Mouse (Mus musculus): ENCODE measurements around the gene Phxr2. TPM values are rescaled to one million over a fixed set of nuclear protein-coding genes. Genes with fewer than 3 reads are reported as not detected.

Gene Phxr2
- total RNA-seq, 2 experiments from 2014 or later = not detected

DNA sequence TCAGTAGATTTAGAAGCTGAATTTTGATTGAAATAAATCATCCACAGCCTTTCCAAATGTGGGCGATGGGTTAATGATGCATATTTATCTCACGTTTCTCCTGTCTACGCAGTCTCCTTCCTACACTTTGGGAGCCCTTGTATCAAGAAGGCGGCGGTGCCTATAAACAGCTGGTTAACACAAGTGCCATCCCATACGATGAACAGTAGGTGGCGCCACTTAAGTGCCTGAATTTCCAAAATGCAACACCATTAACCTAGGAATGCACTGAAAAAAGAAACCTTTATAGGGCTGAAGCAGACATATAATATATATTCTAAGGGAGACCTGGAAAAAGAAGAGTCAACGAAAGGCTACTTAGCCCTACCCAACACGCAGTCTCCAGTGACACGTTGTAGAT, 28.8 kb downstream of the Phxr2 start:
- no peak for DNase-seq (ENCODE audit: low spot score in 2 of 2)

- no peak for DNase-seq (ENCODE audit: low spot score in 2 of 2)
Measured at GRCm38 (mm10) chr10:99095114-99095513, 31.0 kb downstream of the Phxr2 start.

- DNase-seq (ENCODE audit: low spot score in 2 of 2) = no peak
Measured at GRCm38 (mm10) chr10:99093364-99093763, 32.8 kb downstream of the Phxr2 start.

- DNase-seq (ENCODE audit: low spot score in 2 of 2) = no peak
Measured at GRCm38 (mm10) chr10:99089906-99090305, 36.2 kb downstream of the Phxr2 start.

DNA sequence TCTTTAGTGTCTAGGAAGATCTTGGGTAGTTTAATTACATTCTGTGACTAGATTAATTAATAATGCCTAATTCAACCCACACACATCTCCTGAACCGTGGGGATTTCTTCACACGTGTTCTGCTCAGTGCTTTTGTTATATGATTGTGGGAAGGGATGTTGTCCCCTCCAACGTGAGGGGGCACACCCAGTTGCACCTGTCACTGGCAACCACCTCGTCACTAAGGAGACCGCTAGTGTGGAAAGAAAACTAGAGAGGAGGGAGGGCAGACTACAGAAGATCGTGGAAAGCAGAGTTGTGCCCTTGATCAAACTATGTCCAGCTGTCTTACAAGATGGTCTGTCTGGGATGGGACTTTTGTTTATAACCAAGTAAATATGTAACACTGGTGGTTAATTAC, 40.1 kb downstream of the Phxr2 start:
- DNase-seq (ENCODE audit: low spot score in 2 of 2) = no peak

DNA sequence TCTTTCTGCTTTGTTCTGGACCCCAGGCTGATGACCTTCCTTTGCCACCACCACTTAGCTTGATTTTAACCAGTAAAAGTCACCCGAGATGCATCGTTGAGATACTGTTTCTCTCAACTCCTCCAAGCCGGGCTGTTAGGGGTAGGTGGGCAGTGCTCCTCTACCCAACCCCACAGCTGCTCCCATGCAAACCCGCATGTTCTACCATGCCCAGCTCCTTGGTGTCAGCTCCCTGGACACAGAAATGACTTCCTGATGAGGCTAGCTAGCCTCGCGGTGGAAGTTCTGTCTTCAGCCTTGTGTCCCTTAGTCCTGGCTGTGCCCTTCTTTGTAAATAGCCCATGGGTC, 40.9 kb downstream of the Phxr2 start:
- no peak for DNase-seq (ENCODE audit: low spot score in 2 of 2)

- peak; percentile 80 to 87 for DNase-seq (ENCODE audit: low spot score in 2 of 2)
Measured at GRCm38 (mm10) chr10:99084397-99085239, 41.5 kb downstream of the Phxr2 start.

DNA sequence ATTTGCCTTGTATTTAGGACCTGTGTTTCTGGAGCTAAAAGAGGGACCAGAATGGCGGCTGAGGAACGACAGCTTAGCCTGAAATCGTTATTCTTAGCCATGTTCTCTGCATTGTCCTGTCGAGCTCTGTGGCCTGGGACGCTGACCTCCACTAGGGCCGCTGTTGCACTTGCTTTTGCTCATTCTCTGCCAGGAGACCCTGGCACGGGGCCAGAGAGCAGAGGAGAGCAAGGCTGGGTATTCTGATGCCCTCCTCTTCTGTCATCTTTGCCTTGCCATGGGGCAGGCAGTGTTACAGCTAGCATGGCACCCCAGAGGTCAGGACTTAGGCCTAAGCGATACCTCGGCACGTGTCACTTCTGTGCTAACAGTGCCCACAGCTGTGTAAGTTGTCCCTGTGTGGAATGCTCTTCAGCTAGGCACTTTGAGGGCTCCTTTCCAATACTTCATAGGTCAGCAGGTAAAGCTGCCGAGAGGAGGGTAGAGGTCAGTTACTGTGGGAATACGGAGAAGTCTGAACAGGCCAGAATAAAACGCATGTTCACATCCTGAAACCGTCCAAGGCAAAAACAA, 42.6 kb downstream of the Phxr2 start:
- DNase-seq (ENCODE audit: low spot score in 2 of 2) = peak in 1 of 2 experiments; percentile 29

DNA sequence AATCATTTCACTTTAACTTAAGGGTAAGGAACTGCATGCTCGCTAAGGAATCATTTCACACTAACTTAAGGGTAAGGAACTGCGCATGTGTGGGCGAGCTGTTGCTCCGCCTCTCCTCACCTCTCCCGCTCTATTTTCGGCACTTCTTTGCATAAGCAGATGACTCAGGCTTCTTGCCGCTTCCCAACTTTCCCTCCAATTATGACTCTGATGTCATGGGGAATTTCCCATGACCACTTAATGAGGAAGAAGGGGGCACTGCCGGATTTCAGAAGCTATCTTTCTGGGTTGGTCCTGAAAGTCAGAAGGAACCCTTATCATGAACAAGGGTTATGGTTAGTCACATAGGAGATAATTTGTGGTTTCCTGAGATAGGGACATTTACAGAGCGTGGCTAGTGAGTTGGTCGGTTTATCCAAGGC, 44.5 kb downstream of the Phxr2 start:
- DNase-seq (ENCODE audit: low spot score in 2 of 2) = no peak

GRCm38 (mm10) chr10:99078621-99079020, 47.5 kb downstream of the Phxr2 start:
- DNase-seq (ENCODE audit: low spot score in 2 of 2) = no peak

DNA sequence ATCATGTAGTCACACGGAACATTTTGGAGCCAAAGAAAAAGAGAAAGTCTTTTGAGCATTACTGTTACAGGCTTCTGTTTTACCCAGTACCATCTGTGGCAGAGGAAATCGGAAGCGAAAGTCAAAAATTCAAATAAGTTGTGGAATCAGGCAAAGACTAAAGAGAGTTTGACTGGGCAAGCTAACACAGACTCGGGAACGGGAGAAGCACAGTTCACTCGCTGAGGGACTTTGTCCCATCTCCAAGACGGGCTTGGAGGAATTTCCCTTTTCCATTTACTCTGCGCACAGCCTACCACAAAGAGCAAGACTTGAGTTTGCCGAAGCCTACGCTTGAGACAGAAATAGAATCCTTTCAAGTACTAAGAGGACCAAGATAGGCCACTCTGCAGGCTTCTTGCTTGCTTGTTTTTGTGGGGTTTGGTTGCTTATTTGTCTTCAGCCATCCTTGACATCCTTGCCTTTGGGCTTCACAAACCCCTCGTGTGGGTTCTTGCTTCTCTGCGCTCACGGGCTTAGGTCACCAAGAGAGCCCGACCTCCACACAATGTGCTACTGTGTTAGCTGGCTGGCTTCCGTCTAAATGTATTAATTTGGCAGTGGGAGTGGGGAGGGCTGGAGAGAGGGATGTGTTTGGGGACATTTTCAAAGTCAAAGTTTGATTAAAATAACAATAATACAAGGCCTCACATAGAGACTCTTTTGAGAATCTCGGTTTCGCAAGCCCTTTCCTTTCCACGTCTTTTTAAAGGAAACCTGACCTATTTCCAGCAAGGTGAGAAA, 49.8 kb downstream of the Phxr2 start:
- DNase-seq (ENCODE audit: low spot score in 2 of 2) = no peak

Other genes starting within 250 kb of the Phxr2 start
- 100 to 1,000 TPM in 1 of 2 experiments, 10 to 100 TPM in 1; 95.1 to 102 TPM for gene Atp2b1, start 211.9 kb downstream of the Phxr2 start, total RNA-seq (2021)
- 10 to 100 TPM in 1 of 2 experiments, 1 to 10 TPM in 1; 8.1 to 10.4 TPM for gene Poc1b, start 19.3 kb downstream of the Phxr2 start, total RNA-seq (2021)
- 1 to 10 TPM; 9.1 TPM for gene Galnt4, start 18.2 kb downstream of the Phxr2 start, total RNA-seq (2021)
- 10 to 100 TPM; 58.5 to 63.1 TPM for gene Dusp6, start 136.9 kb upstream of the Phxr2 start, total RNA-seq (2021)

All from gastrocnemius, postnatal 4 days (tissue).